Mouse (Mus musculus) ovary, adult 18-20 months (tissue): ENCODE data around the gene Slc9c1.

Experiments used
- DNase-seq: peaks from one replicate; pipeline ENCODE4 v3.0.0; 2022; ENCODE audit warnings: low spot score, mixed read lengths

Slc9c1 gene

GRCm38 (mm10) chr16:45625342-45625741 lies 90.2 kb downstream of the Slc9c1 start:
- DNase-seq: no peak

- no peak for DNase-seq
Measured at GRCm38 (mm10) chr16:45629497-45630105, 94.5 kb downstream of the Slc9c1 start.

- peak; percentile 8 for DNase-seq
Measured at GRCm38 (mm10) chr16:45630347-45630960, 95.3 kb downstream of the Slc9c1 start.

DNA sequence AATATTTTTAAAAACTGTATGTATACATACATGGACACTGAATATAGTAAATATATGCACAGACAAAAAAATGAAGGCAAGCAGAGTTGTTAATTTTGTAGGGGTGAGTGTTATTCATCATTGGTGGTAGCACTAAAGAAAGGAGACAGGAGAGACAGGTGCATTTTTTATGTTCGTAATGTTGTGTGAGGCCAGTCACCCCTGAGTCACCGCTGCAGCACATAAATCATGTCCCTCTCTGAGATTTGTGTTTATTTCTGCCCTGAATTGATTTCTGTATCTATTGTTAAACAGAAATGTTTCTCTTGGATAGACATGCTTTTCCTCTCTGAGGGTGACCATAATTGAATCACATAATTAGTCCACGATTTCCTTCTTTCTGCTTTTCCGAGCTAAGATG lies 97.3 kb downstream of the Slc9c1 start:
- DNase-seq: no peak

GRCm38 (mm10) chr16:45635826-45636225 lies 100.7 kb downstream of the Slc9c1 start:
- DNase-seq: no peak

- DNase-seq: no peak
Measured at GRCm38 (mm10) chr16:45640070-45640762, 105.1 kb downstream of the Slc9c1 start.

- DNase-seq: no peak
Measured at GRCm38 (mm10) chr16:45641301-45641700, 106.2 kb downstream of the Slc9c1 start.

DNA sequence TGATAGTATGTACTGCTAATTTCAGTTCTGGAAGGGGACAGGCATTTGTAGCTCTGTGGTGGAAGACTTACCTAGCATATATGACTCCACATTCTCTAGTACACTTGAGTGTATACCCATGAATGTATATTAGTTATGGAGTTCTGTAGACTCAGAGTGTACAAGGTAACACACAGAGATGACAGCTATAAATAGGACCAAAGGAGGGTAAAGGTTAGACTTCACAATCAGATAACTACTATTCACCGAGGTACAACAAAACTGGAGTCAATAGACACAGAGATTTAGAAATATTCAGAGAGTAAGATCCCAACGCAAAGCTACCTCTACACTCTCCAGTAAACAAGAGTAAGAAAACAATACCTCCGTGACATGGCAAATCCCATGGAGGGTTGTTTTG lies 108.8 kb downstream of the Slc9c1 start:
- no peak for DNase-seq

DNA sequence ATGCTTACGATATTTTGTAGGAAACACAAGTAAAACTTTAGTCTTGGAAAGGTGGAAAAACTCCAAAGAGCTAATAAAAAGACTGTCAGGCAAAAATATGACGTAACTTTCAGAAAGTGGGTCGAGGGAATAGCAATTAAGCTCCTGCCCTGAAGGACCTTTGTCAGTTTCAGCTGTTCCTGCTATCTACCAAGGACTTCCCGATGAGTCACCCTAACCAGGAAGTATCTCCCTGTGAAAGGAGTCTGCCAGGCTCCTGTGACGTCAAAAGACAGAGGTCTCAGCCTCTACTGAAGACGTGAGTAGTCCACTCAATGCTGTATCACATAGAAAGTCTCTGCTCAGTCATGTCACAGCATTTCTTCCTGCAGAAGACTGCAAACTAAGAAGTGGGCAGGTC lies 109.3 kb downstream of the Slc9c1 start:
- peak; percentile 13 for DNase-seq

- DNase-seq: no peak
Measured at GRCm38 (mm10) chr16:45651497-45651896, 116.4 kb downstream of the Slc9c1 start.

GRCm38 (mm10) chr16:45653009-45653933 lies 118.2 kb downstream of the Slc9c1 start:
- DNase-seq: no peak

GRCm38 (mm10) chr16:45653934-45654332 lies 118.8 kb downstream of the Slc9c1 start, which contains the start of gene BC016579:
TSS of gene BC016579 (minus strand) at chr16:45654068.
- DNase-seq: no peak

DNA sequence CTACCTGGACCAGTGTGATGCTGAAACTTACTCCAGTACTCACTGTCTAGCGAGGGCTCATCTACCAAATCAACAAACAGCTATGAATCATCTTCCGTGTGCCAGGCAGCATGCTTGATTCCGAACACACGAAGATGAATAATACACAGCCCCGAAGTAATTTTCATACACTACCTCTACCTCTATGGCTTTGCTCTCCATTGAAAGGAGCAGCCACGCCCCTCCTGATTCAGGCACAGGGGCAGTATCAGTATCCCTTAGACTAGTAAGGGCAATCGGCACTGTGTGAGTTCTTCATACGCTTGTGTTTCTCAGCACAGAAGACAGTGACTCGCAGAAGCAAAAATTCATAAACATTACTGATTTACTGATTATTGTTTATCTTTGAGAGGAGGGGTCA lies 119.4 kb downstream of the Slc9c1 start:
- DNase-seq: no peak
